Mouse (Mus musculus): ENCODE data around the gene Gp1ba. TPM values are rescaled to one million over a fixed set of nuclear protein-coding genes. Genes with fewer than 3 reads are reported as not detected.

Gene Gp1ba
- polyA plus RNA-seq, 1 experiment from 2014 or later, result 1.2 TPM

DNA sequence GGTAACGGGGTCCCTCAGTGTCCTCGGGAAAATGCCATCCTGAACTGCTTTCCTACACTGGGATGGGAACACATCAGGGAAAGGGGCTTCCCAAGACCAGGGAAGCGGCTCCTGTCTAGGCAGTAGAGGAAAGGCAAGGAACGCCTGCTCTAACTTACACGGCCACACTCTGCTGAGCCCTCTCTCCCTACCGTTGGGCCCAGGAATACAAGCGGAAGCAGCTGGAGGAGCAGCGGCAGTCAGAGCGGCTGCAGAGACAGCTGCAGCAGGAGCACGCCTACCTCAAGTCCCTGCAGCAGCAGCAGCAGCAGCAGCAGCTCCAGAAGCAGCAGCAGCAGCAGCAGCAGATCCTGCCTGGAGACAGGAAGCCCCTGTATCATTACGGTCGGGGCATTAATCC is 32.2 kb upstream of the Gp1ba start:
- Histone ChIP-seq H3K9ac (ENCODE audit: low read depth, low read length) (no peak overlapping the region), H3K4me2 (replicated peaks; ENCODE audit: low read depth, low read length) (no peak overlapping the region), H3K4me1 (replicated peaks; ENCODE audit: control insufficient read depth, insufficient read depth, low read length) (no peaks in the 10 kb centered on the region), H3K9me3 (ENCODE audit: control insufficient read depth, low read length) (no peaks in the 10 kb centered on the region), H3K27ac (ENCODE audit: low read depth, low read length) (no peak overlapping the region), H3K36me3 (ENCODE audit: control insufficient read depth, insufficient read depth, low read length) (peaks cover 13% of the 10 kb centered on the region; the same call in 1 of the 2 replicates), H3K27me3 (ENCODE audit: control insufficient read depth, insufficient read depth, low read length) (no peaks in the 10 kb centered on the region), H3K4me3 (ENCODE audit: low read depth, low read length) (no peak overlapping the region)
- DNase-seq (ENCODE audit: low spot score), result no peak
- WGBS, result 76% methylated on average over 12 of the region's 12 CpGs
- ATAC-seq (ENCODE audit: low FRiP score), result no peak

GRCm38 (mm10) chr11:70607611-70608010 is 31.3 kb upstream of the Gp1ba start:
- H3K4me1 ChIP-seq (replicated peaks; ENCODE audit: control insufficient read depth, insufficient read depth, low read length), result no peaks in the 10 kb centered on the region
- no peak overlapping the region for H3K27ac ChIP-seq (ENCODE audit: low read depth, low read length)
- ATAC-seq (ENCODE audit: low FRiP score), result no peak
- WGBS, result 91% methylated on average over 9 of the region's 9 CpGs
- H3K4me2 ChIP-seq (replicated peaks; ENCODE audit: low read depth, low read length), result no peak overlapping the region
- H3K9me3 ChIP-seq (ENCODE audit: control insufficient read depth, low read length), result no peaks in the 10 kb centered on the region
- H3K4me3 ChIP-seq (ENCODE audit: low read depth, low read length), result no peak overlapping the region
- no peak overlapping the region for H3K9ac ChIP-seq (ENCODE audit: low read depth, low read length)
- DNase-seq (ENCODE audit: low spot score), result no peak
- no peaks in the 10 kb centered on the region for H3K27me3 ChIP-seq (ENCODE audit: control insufficient read depth, insufficient read depth, low read length)
- H3K36me3 ChIP-seq (ENCODE audit: control insufficient read depth, insufficient read depth, low read length), result peaks cover 13% of the 10 kb centered on the region; the same call in 1 of the 2 replicates

- Histone ChIP-seq H3K4me2 (replicated peaks; ENCODE audit: low read depth, low read length) (no peak overlapping the region), H3K27me3 (ENCODE audit: control insufficient read depth, insufficient read depth, low read length) (no peaks in the 10 kb centered on the region), H3K9ac (ENCODE audit: low read depth, low read length) (no peak overlapping the region), H3K4me3 (ENCODE audit: low read depth, low read length) (no peak overlapping the region), H3K27ac (ENCODE audit: low read depth, low read length) (no peak overlapping the region), H3K36me3 (ENCODE audit: control insufficient read depth, insufficient read depth, low read length) (peaks cover 15% of the 10 kb centered on the region; the same call in 1 of the 2 replicates), H3K4me1 (replicated peaks; ENCODE audit: control insufficient read depth, insufficient read depth, low read length) (no peaks in the 10 kb centered on the region), H3K9me3 (ENCODE audit: control insufficient read depth, low read length) (no peaks in the 10 kb centered on the region)
- WGBS, result 85% methylated on average over 25 of the region's 26 CpGs
- ATAC-seq (ENCODE audit: low FRiP score), result no peak
- peak; percentile 25 for DNase-seq (ENCODE audit: low spot score)
Measured at GRCm38 (mm10) chr11:70608381-70609066, 30.4 kb upstream of the Gp1ba start.

DNA sequence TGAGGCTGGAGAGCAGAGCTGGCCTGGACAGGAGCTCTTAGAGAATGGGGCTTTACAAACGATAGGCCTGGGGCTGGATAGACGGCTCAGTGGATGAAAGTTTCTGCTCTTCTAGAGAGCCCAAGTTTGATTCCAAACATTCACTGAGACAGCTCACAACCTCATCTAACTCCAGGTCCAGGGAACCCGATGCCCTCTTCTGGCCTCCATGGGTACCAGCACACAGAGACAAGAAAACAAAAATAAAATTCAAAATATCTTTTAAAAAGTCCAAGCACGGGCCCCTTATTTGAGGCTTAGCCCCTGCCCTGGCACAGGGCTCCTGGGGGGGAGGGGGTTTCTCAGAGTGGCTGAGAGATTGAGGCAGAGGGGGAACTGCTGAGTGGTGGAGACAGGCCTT is 28.2 kb upstream of the Gp1ba start:
- no peaks in the 10 kb centered on the region; the same call in 1 of the 2 replicates for H3K4me1 ChIP-seq (replicated peaks; ENCODE audit: control insufficient read depth, insufficient read depth, low read length)
- WGBS, result 93% methylated on average over 4 of the region's 4 CpGs
- peaks cover 2% of the 10 kb centered on the region; the same call in 1 of the 2 replicates for H3K27me3 ChIP-seq (ENCODE audit: control insufficient read depth, insufficient read depth, low read length)
- H3K36me3 ChIP-seq (ENCODE audit: control insufficient read depth, insufficient read depth, low read length), result peaks cover 15% of the 10 kb centered on the region; the same call in 1 of the 2 replicates
- H3K9me3 ChIP-seq (ENCODE audit: control insufficient read depth, low read length), result no peaks in the 10 kb centered on the region
- ATAC-seq (ENCODE audit: low FRiP score) (no peak), DNase-seq (ENCODE audit: low spot score) (no peak)
- no peak overlapping the region for H3K4me3 ChIP-seq (ENCODE audit: low read depth, low read length)
- no peak overlapping the region for H3K4me2 ChIP-seq (replicated peaks; ENCODE audit: low read depth, low read length)
- no peak overlapping the region for H3K27ac ChIP-seq (ENCODE audit: low read depth, low read length)
- no peak overlapping the region for H3K9ac ChIP-seq (ENCODE audit: low read depth, low read length)

GRCm38 (mm10) chr11:70612505-70612904 is 26.4 kb upstream of the Gp1ba start:
- Histone ChIP-seq H3K4me1 (replicated peaks; ENCODE audit: control insufficient read depth, insufficient read depth, low read length) (no peaks in the 10 kb centered on the region; the same call in 1 of the 2 replicates), H3K9me3 (ENCODE audit: control insufficient read depth, low read length) (no peaks in the 10 kb centered on the region), H3K27ac (ENCODE audit: low read depth, low read length) (no peak overlapping the region), H3K4me3 (ENCODE audit: low read depth, low read length) (no peak overlapping the region), H3K27me3 (ENCODE audit: control insufficient read depth, insufficient read depth, low read length) (peaks cover 6% of the 10 kb centered on the region; the same call in 1 of the 2 replicates), H3K9ac (ENCODE audit: low read depth, low read length) (no peak overlapping the region), H3K4me2 (replicated peaks; ENCODE audit: low read depth, low read length) (no peak overlapping the region), H3K36me3 (ENCODE audit: control insufficient read depth, insufficient read depth, low read length) (peaks cover 15% of the 10 kb centered on the region; the same call in 1 of the 2 replicates)
- WGBS, result 82% methylated on average over 7 of the region's 7 CpGs
- ATAC-seq (ENCODE audit: low FRiP score) (no peak), DNase-seq (ENCODE audit: low spot score) (no peak)

DNA sequence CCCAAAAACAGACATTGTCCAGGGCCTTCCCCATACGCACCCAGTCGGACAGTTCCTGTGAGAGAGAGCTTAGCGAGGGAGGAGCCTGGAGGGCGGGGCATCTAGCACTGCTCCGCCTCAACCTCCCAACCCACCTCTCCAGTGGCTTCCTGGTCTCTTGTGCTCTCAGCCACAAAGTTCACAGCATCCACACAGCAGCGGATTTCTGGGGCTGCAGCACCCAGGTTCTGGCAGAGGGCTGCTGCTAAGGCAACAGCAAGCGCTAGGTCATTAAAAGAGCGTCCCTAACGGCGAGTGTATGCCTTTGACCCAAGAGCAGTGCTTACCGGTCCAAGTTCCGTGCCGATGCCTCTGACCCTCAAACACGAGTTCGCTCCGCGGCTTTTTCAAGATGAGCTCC is 23.8 kb upstream of the Gp1ba start:
- no peaks in the 10 kb centered on the region; the same call in 1 of the 2 replicates for H3K4me1 ChIP-seq (replicated peaks; ENCODE audit: control insufficient read depth, insufficient read depth, low read length)
- peak overlapping the region; percentile 51 for H3K4me2 ChIP-seq (replicated peaks; ENCODE audit: low read depth, low read length)
- H3K9ac ChIP-seq (ENCODE audit: low read depth, low read length), result peak overlapping the region; percentile 47; the same call in 1 of the 2 replicates
- ATAC-seq (ENCODE audit: low FRiP score) (no peak), DNase-seq (ENCODE audit: low spot score) (peak; percentile 51)
- H3K27me3 ChIP-seq (ENCODE audit: control insufficient read depth, insufficient read depth, low read length), result peaks cover 6% of the 10 kb centered on the region; the same call in 1 of the 2 replicates
- 2% methylated on average over 17 of the region's 17 CpGs for WGBS
- no peak overlapping the region for H3K27ac ChIP-seq (ENCODE audit: low read depth, low read length)
- peak overlapping the region; percentile 19; the same call in 1 of the 2 replicates for H3K4me3 ChIP-seq (ENCODE audit: low read depth, low read length)
- 0 out of 2 replicates have a peak, but pooled peaks cover 4% of the 10 kb centered on the region for H3K36me3 ChIP-seq (ENCODE audit: control insufficient read depth, insufficient read depth, low read length)
- no peaks in the 10 kb centered on the region for H3K9me3 ChIP-seq (ENCODE audit: control insufficient read depth, low read length)

DNA sequence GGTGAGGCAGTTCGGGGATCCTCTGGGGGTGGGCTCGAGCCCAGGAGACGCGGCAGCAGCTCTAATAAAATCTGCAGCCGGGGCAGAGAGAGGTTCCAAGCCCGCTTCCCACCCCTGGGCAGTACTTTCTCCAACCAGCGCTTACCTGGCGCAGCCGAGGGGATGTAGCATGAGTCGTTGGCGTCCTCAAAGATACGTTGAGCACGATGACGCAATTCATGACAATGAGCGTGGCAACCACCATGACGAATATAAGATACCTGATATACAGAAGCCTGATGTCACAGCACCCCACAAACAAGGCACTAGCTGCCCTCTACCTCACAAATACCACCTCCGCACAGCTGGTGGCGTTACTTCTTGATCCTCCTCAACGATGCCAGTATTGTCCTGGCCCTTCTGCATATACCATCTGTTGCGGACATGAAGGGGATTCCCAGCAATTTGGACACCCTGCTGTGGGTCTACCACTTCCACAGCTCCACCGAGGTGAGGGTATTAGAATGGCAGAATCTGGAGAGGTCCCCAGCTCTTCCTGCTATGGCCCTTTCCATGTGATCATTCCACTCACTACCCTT is 23.3 kb upstream of the Gp1ba start, which contains the start of gene 4930544D05Rik:
TSS of gene 4930544D05Rik (plus strand) at position 333 of the 578 bp plus-strand sequence.
- H3K4me1 ChIP-seq (replicated peaks; ENCODE audit: control insufficient read depth, insufficient read depth, low read length), result no peaks in the 10 kb centered on the region; the same call in 1 of the 2 replicates
- peak within 1 kb of the TSS; percentile 47; the same call in 1 of the 2 replicates for H3K9ac ChIP-seq (ENCODE audit: low read depth, low read length)
- peak within 1 kb of the TSS; percentile 19; the same call in 1 of the 2 replicates for H3K4me3 ChIP-seq (ENCODE audit: low read depth, low read length)
- H3K4me2 ChIP-seq (replicated peaks; ENCODE audit: low read depth, low read length), result peak within 1 kb of the TSS; percentile 51
- no peak within 1 kb of the TSS for H3K27ac ChIP-seq (ENCODE audit: low read depth, low read length)
- ATAC-seq (ENCODE audit: low FRiP score), result no peak
- H3K36me3 ChIP-seq (ENCODE audit: control insufficient read depth, insufficient read depth, low read length), result 0 out of 2 replicates have a peak, but pooled peaks cover 4% of the 10 kb centered on the region
- WGBS, result 14% methylated on average over 21 of the region's 21 CpGs
- H3K27me3 ChIP-seq (ENCODE audit: control insufficient read depth, insufficient read depth, low read length), result peaks cover 6% of the 10 kb centered on the region; the same call in 1 of the 2 replicates
- H3K9me3 ChIP-seq (ENCODE audit: control insufficient read depth, low read length), result no peaks in the 10 kb centered on the region
- peak; percentile 9 for DNase-seq (ENCODE audit: low spot score)

DNA sequence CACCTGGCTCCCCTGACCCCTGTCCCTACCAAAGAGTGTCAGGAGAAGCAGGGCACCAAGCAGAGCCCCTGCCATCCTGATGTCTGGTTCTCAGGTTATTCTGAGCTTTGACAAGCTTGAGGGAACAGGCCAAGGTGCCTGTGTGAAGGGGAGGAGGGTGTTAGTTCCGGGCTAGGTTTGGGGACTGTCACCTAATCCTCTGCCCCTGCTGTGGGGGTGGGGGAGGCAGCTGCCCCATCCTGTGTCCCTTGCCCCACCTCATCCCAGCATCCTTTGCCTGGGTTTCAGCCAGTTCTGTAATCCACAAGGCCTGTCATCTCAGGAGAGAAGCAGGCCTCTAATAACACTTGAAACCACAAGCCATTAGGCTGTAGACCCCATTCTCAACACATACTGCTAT is 19.8 kb upstream of the Gp1ba start, which contains the start of gene Chrne:
TSS of gene Chrne (minus strand) at position 116 of the 400 bp plus-strand sequence.
- ATAC-seq (ENCODE audit: low FRiP score) (no peak), DNase-seq (ENCODE audit: low spot score) (no peak)
- Histone ChIP-seq H3K4me3 (ENCODE audit: low read depth, low read length) (no peak within 1 kb of the TSS), H3K27me3 (ENCODE audit: control insufficient read depth, insufficient read depth, low read length) (peaks cover 8% of the 10 kb centered on the region; the same call in 1 of the 2 replicates), H3K36me3 (ENCODE audit: control insufficient read depth, insufficient read depth, low read length) (no peaks in the 10 kb centered on the region), H3K9ac (ENCODE audit: low read depth, low read length) (no peak within 1 kb of the TSS), H3K27ac (ENCODE audit: low read depth, low read length) (no peak within 1 kb of the TSS), H3K4me2 (replicated peaks; ENCODE audit: low read depth, low read length) (no peak within 1 kb of the TSS), H3K9me3 (ENCODE audit: control insufficient read depth, low read length) (no peaks in the 10 kb centered on the region), H3K4me1 (replicated peaks; ENCODE audit: control insufficient read depth, insufficient read depth, low read length) (no peaks in the 10 kb centered on the region; the same call in 1 of the 2 replicates)
- whole genome bisulfite sequencing, result 29% methylated on average over 1 of the region's 1 CpGs

Data from hindbrain, embryonic 11.5 days (tissue).